In the genomic region with DNA sequence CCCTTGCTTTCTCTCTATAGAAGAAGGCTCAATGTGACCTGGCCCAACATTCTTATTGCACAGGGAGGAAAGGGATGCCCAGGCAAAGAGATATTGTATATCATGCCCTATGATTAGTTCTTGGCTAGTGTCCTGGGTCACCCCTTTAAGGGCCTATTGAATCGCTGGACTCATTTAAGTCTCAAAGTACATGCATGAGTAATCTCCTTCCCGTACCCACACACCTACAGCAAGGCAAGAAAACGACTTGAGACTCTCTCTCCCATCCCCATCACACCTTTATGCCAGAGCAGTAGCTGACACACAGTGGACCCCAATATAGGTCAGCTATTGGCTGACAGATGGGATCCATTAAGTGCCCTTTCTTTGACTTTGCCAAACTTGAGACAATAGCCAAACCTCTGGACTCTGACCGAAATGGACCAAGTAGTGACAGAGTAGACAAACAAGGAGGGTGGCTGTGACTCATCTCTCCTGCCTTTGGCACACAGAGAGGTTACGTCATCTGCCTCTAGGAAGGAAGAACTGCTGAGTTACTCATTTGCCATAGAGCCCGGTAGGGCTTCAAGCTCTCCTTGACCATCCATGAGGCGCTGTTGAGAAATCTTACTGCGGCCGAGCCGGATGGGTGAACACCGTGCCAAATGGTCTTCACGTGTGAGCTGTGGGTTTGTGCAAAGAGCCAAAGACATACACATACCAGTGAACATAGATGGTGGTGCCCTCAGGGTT, we compare ENCODE assay signal across 10 mouse cellular contexts. TPM values are rescaled to one million over a fixed set of nuclear protein-coding genes. Genes with fewer than 3 reads are reported as not detected.
DNase-seq lines count a peak whose midpoint lies in the region; ATAC-seq and TF ChIP-seq lines count a peak whose summit lies in the region.
"Had no signal": no experiment of that assay in that cellular context is flagged by ENCODE, and none has a peak within 500 bp of the region (broad histone marks: within the 10 kb centered on the region; RNA-seq: fewer than 3 reads in every experiment).

No protein-coding gene starts in this region.

- no peaks in the 10 kb centered on the region for H3K36me3 ChIP-seq in kidney, embryonic 14.5 days (ENCODE audit: control insufficient read depth, insufficient read depth, low read length)
- no peaks in the 10 kb centered on the region for H3K36me3 ChIP-seq in forebrain, postnatal 0 days (ENCODE audit: insufficient read depth)
- H3K36me3 ChIP-seq: forebrain, embryonic 12.5 days; midbrain, embryonic 12.5 days had no signal

- H3K4me2 ChIP-seq in kidney, embryonic 14.5 days (replicated peaks; ENCODE audit: low read depth, low read length), result no peak overlapping the region
- H3K4me2 ChIP-seq in forebrain, postnatal 0 days (ENCODE audit: low read depth), result no peak overlapping the region
- H3K4me2 ChIP-seq: forebrain, embryonic 12.5 days; midbrain, embryonic 12.5 days had no signal

- H3K27me3 ChIP-seq in kidney, embryonic 14.5 days (ENCODE audit: control insufficient read depth, insufficient read depth, low read length), result no peaks in the 10 kb centered on the region
- H3K27me3 ChIP-seq in forebrain, postnatal 0 days (ENCODE audit: insufficient read depth, low read length), result no peaks in the 10 kb centered on the region
- H3K27me3 ChIP-seq: forebrain, embryonic 12.5 days; midbrain, embryonic 12.5 days had no signal

- no peak overlapping the region for H3K4me3 ChIP-seq in kidney, embryonic 14.5 days (ENCODE audit: low read length)
- no peak overlapping the region for H3K4me3 ChIP-seq in forebrain, postnatal 0 days (ENCODE audit: low read depth, low read length)
- H3K4me3 ChIP-seq: forebrain, embryonic 12.5 days; midbrain, embryonic 12.5 days had no signal

- peaks cover 12% of the 10 kb centered on the region; the same call in 1 of the 2 replicates for H3K4me1 ChIP-seq in kidney, embryonic 14.5 days (ENCODE audit: control insufficient read depth, insufficient read depth, low read length)
- no peaks in the 10 kb centered on the region for H3K4me1 ChIP-seq in forebrain, postnatal 0 days (ENCODE audit: insufficient read depth)

- no peaks in the 10 kb centered on the region for H3K9me3 ChIP-seq in kidney, embryonic 14.5 days (ENCODE audit: control insufficient read depth, low read length)
- H3K9me3 ChIP-seq in forebrain, postnatal 0 days (ENCODE audit: low read length), result no peaks in the 10 kb centered on the region
- H3K9me3 ChIP-seq: forebrain, embryonic 12.5 days; midbrain, embryonic 12.5 days had no signal

- 80% methylated on average over 12 of the region's 12 CpGs for WGBS in kidney, embryonic 14.5 days
- WGBS in forebrain, postnatal 0 days, result 93% methylated on average over 12 of the region's 12 CpGs

- H3K9ac ChIP-seq in kidney, embryonic 14.5 days (ENCODE audit: low read depth, low read length), result no peak overlapping the region
- H3K9ac ChIP-seq in forebrain, postnatal 0 days, result no peak overlapping the region
- H3K9ac ChIP-seq: forebrain, embryonic 12.5 days; midbrain, embryonic 12.5 days had no signal

- 0 out of 2 replicates have a peak, but pooled peaks have one; percentile 38 for ATAC-seq in kidney, embryonic 14.5 days (ENCODE audit: low FRiP score, low TSS enrichment)
- ATAC-seq in megakaryocyte, adult 5-6 weeks (ENCODE audit: poor library complexity, severe bottlenecking), result peak; percentile 59; the same call in 1 of the 2 replicates
- ATAC-seq in forebrain, postnatal 0 days, result no peak

- no peak overlapping the region for H3K27ac ChIP-seq in kidney, embryonic 14.5 days (ENCODE audit: low read depth, low read length)
- H3K27ac ChIP-seq in forebrain, postnatal 0 days (ENCODE audit: low read depth, low read length), result no peak overlapping the region
- H3K27ac ChIP-seq: forebrain, embryonic 12.5 days; midbrain, embryonic 12.5 days had no signal

- TF ChIP-seq CTCF in forebrain, postnatal 0 days (IDR thresholded peaks at IDR 0.05; ENCODE audit: low read depth), result no peak

- DNase-seq in heart, adult 9 months (ENCODE audit: low spot score in 2 of 2), result peak; percentile 21 to 28
- DNase-seq in heart, adult 11 months, result no peak
- peak; percentile 80 for DNase-seq in adrenal gland, postnatal 14 days
- DNase-seq in cerebellum, postnatal 4 days (ENCODE audit: low spot score in 2 of 2), result no peak
- DNase-seq in thymus, postnatal 4 days, result no peak
- DNase-seq in forebrain, postnatal 0 days, result no peak

RNA-seq across cellular contexts. Expression of a gene that starts 51.1 kb away (rescaled TPM):
- total RNA-seq in adrenal gland, postnatal 14 days (2021), result 13.6 and 15.1 TPM in 2 replicates
- 0.87 and 4.4 TPM in 2 replicates for polyA plus RNA-seq in kidney, embryonic 14.5 days (2014; fragmentation: Nextera tagmentation; extraction: Ambion mirVana)
- 0.09 and 0.32 TPM in 2 replicates for total RNA-seq in megakaryocyte, adult 5-6 weeks (2015)
- total RNA-seq in megakaryocyte, adult 5-6 weeks (2017), result 0.65 and 0.73 TPM in 2 replicates
- 3.5 and 3.7 TPM in 2 replicates for total RNA-seq in forebrain, postnatal 0 days (2014; rRNA removed)
- 1.6 and 1.7 TPM in 2 replicates for polyA plus RNA-seq in forebrain, postnatal 0 days (2015; fragmentation: Nextera tagmentation; extraction: Ambion mirVana)

Comparison
In these comparisons a context has a peak if more than half of its experiments do, and no peak if none do; other contexts are left out.
1. DNase-seq: peak in heart, adult 9 months (2 of 2) and adrenal gland, postnatal 14 days (single experiment); none in heart, adult 11 months (single experiment), cerebellum, postnatal 4 days (0 of 2), thymus, postnatal 4 days (single experiment) and forebrain, postnatal 0 days (single experiment).